Mouse (Mus musculus) C2C12 (cell line): ENCODE data around the gene Zfhx3.

Experiments
- CEBPB ChIP-seq: IDR thresholded peaks from one replicate; pipeline ENCODE4 v1.6.1; 2011; ENCODE audit warnings: low read depth, mild to moderate bottlenecking, control low read depth, moderate library complexity
- CTCF ChIP-seq: IDR thresholded peaks from one replicate; pipeline ENCODE4 v1.5.1; 2011; ENCODE audit not compliant: control insufficient read depth, insufficient read depth, insufficient read length
- FOSL1 ChIP-seq: IDR thresholded peaks from one replicate; pipeline ENCODE4 v1.8.0; 2011; ENCODE audit warnings: mild to moderate bottlenecking, low read length; ENCODE audit not compliant: poor library complexity, insufficient read depth, severe bottlenecking
- MAX ChIP-seq: IDR thresholded peaks from one replicate; pipeline ENCODE4 v1.6.1; 2011; ENCODE audit warnings: mild to moderate bottlenecking, control low read depth
- MYOD1 ChIP-seq: IDR thresholded peaks from one replicate; pipeline ENCODE4 v1.6.1; 2011; ENCODE audit warnings: low read depth; ENCODE audit not compliant: control insufficient read depth, insufficient read length
- MYOG ChIP-seq: IDR thresholded peaks from one replicate; pipeline ENCODE4 v1.6.1; 2011; ENCODE audit not compliant: control insufficient read depth, insufficient read length; ENCODE audit errors: extremely low read depth
- USF1 ChIP-seq: IDR thresholded peaks from one replicate; pipeline ENCODE4 v1.6.1; 2011; ENCODE audit warnings: low read depth, mild to moderate bottlenecking, control low read depth, moderate library complexity

- TF ChIP-seq CTCF (no peak), CEBPB (no peak), FOSL1 (no peak), USF1 (no peak), MYOG (no peak), MYOD1 (no peak), MAX (no peak)
These were observed 756.6 kb downstream of the Zfhx3 start for GRCm38 (mm10) chr8:108699011-108699410.
